Mouse (Mus musculus) heart, embryonic 12.5 days (tissue): ENCODE data around the gene Abca14. TPM values are rescaled to one million over a fixed set of nuclear protein-coding genes. Genes with fewer than 3 reads are reported as not detected.
"Not testable (repeated sequence)": the region's sequence is repeated elsewhere in the genome, so short reads cannot be mapped to it uniquely, and the experiment has no call there.

Experiments used
- ATAC-seq: fragments of 200-750 bp; cut with Nextera tagmentation; 2 replicates; pipeline ENCODE4 v1.8.0; 2017; ENCODE audit warnings: moderate TSS enrichment, moderate library complexity; ENCODE audit not compliant: insufficient number of reproducible peaks, low FRiP score
- H3K27ac ChIP-seq: fragments of 300-500 bp; sonication (generic); 2 replicates; pipeline ENCODE4 v1.5.1; 2016; ENCODE audit warnings: mild to moderate bottlenecking, moderate library complexity; ENCODE audit not compliant: poor library complexity, severe bottlenecking
- H3K27me3 ChIP-seq: fragments of 300-500 bp; sonication (generic); replicated peaks from 2 replicates; pipeline ENCODE4 v1.6.1; 2016; ENCODE audit warnings: mild to moderate bottlenecking, moderate library complexity
- H3K36me3 ChIP-seq: fragments of 300-500 bp; sonication (generic); 2 replicates; pipeline ENCODE4 v1.6.1; 2016; ENCODE audit warnings: mild to moderate bottlenecking, moderate library complexity
- H3K4me1 ChIP-seq: fragments of 300-500 bp; sonication (generic); replicated peaks from 2 replicates; pipeline ENCODE4 v1.6.1; 2016; ENCODE audit warnings: mild to moderate bottlenecking
- H3K4me2 ChIP-seq: fragments of 300-500 bp; sonication (generic); 2 replicates; pipeline ENCODE4 v1.6.1; 2016; ENCODE audit warnings: mild to moderate bottlenecking, moderate library complexity
- H3K4me3 ChIP-seq: fragments of 300-500 bp; sonication (generic); 2 replicates; pipeline ENCODE4 v1.5.1; 2016; ENCODE audit warnings: mild to moderate bottlenecking
- H3K9ac ChIP-seq: fragments of 300-500 bp; sonication (generic); 2 replicates; pipeline ENCODE4 v1.6.1; 2016; ENCODE audit warnings: mild to moderate bottlenecking, moderate library complexity
- H3K9me3 ChIP-seq: fragments of 300-500 bp; sonication (generic); replicated peaks from 2 replicates; pipeline ENCODE4 v1.6.1; 2016; ENCODE audit warnings: mild to moderate bottlenecking, moderate library complexity
- WGBS: fragments of 180-500 bp; shearing (Covaris S2); methylation state at CpG from one replicate; pipeline ENCODE4 v1.1.7; 2016; 5-methylcytosine and 5-hydroxymethylcytosine counted together
- polyA plus RNA-seq: library from polyadenylated mRNA; unstranded; fragments of >200 nt; fragmentation: Nextera tagmentation; extraction: Ambion mirVana; gene quantifications from 2 replicates; pipeline ENCODE4 v1.2.1, GENCODE M21; 2016

The Abca14 gene
- polyA plus RNA-seq, 1 experiment from 2014 or later, result not detected

DNA sequence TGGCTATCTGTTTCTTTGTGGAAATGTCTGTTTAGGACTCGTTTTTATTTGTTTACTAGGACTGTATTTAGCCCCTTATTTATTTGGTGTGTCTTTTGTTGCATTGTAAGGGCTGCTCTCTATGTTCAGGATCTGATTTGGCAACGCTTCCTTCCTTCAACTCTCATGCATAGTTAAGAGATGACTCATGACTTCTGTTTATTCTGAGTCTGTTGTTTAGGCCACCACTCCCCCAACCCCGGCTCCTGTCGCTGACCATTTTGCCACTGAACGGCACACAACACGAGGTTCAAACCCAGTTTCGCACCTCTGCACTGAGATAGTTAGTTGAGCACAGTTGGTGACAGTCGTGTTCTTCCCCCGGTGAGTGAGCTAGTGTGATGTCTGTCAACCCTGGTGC lies 2.2 kb downstream of the Abca14 start:
- Histone ChIP-seq H3K4me2 (no peak overlapping the region), H3K36me3 (no peaks in the 10 kb centered on the region), H3K4me3 (no peak overlapping the region), H3K4me1 (peaks cover 9% of the 10 kb centered on the region; the same call in 1 of the 2 replicates), H3K9ac (no peak overlapping the region), H3K9me3 (no peaks in the 10 kb centered on the region; the same call in 1 of the 2 replicates), H3K27me3 (peaks cover 21% of the 10 kb centered on the region), H3K27ac (no peak overlapping the region)
- 29% methylated on average over 9 of the region's 9 CpGs for WGBS
- ATAC-seq, result no peak

GRCm38 (mm10) chr7:120228541-120228940 lies 24.8 kb downstream of the Abca14 start:
- no peak for ATAC-seq

GRCm38 (mm10) chr7:120241092-120241491 lies 37.3 kb downstream of the Abca14 start:
- no peak for ATAC-seq
- Histone ChIP-seq H3K4me1 (no peaks in the 10 kb centered on the region), H3K4me3 (no peak overlapping the region), H3K9me3 (no peaks in the 10 kb centered on the region), H3K9ac (no peak overlapping the region), H3K4me2 (no peak overlapping the region), H3K36me3 (no peaks in the 10 kb centered on the region), H3K27me3 (no peaks in the 10 kb centered on the region), H3K27ac (no peak overlapping the region)

More at GRCm38 (mm10) chr7:120228541-120228940, 24.8 kb downstream of the Abca14 start:
- Histone ChIP-seq H3K36me3 (no peaks in the 10 kb centered on the region), H3K9me3 (no peaks in the 10 kb centered on the region), H3K27me3 (no peaks in the 10 kb centered on the region), H3K4me3 (no peak overlapping the region), H3K4me1 (no peaks in the 10 kb centered on the region), H3K4me2 (no peak overlapping the region), H3K27ac (no peak overlapping the region), H3K9ac (no peak overlapping the region)

- ATAC-seq, result no peak
- Histone ChIP-seq H3K27ac (no peak overlapping the region), H3K4me3 (no peak overlapping the region), H3K4me1 (no peaks in the 10 kb centered on the region), H3K36me3 (no peaks in the 10 kb centered on the region), H3K9me3 (no peaks in the 10 kb centered on the region), H3K9ac (no peak overlapping the region), H3K4me2 (no peak overlapping the region), H3K27me3 (no peaks in the 10 kb centered on the region)
- 66% methylated on average over 7 of the region's 7 CpGs for WGBS
These were observed 67.6 kb downstream of the Abca14 start for GRCm38 (mm10) chr7:120271135-120271991.

DNA sequence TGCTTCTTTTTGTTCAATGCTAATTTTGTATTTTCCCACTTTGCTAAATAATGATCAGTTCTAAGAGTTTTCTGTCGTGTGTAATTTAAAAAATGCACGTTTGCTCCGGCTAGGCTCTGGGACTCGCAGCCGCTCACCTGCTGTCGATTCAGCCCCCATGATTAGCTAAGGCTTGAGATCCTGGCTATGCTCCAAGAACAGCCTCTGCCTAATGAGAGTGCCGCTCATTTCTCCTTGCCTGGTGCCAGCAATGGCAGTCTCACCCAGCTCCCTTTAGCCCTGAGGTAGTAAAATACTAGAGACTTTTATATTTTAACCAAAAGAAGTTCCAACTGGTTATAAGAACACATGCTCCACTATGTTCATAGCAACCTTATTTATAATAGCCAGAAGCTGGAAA lies 68.3 kb downstream of the Abca14 start:
- H3K4me2 ChIP-seq, result no peak overlapping the region
- no peaks in the 10 kb centered on the region for H3K27me3 ChIP-seq
- no peak for ATAC-seq
- no peak overlapping the region for H3K27ac ChIP-seq
- H3K4me3 ChIP-seq, result no peak overlapping the region
- no peak overlapping the region for H3K9ac ChIP-seq
- no peaks in the 10 kb centered on the region for H3K36me3 ChIP-seq
- H3K9me3 ChIP-seq, result no peaks in the 10 kb centered on the region
- no peaks in the 10 kb centered on the region for H3K4me1 ChIP-seq
- 66% methylated on average over 7 of the region's 7 CpGs for WGBS

DNA sequence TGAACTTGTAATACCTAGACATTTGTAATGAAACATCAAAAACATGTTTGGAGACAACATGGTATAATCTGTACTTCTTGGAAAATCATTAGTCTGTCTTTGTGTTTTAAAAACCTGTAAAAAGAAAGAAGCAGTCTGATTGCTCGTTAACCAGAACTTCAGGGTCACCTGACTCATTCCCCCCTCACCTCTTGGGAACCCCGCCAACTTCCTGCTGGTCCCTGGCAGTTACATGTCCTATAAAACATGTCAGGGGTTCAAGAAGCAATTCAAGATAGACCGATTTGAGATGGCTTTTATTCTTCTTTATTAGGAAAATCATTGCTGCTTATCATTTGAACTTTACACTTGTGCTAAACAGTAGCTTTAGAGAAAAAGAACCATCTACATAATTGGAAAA lies 81.5 kb downstream of the Abca14 start:
- no peak overlapping the region for H3K4me3 ChIP-seq
- H3K4me1 ChIP-seq, result no peaks in the 10 kb centered on the region
- no peaks in the 10 kb centered on the region for H3K9me3 ChIP-seq
- no peaks in the 10 kb centered on the region for H3K27me3 ChIP-seq
- 65% methylated on average over 3 of the region's 3 CpGs for WGBS
- H3K4me2 ChIP-seq, result no peak overlapping the region
- H3K9ac ChIP-seq, result no peak overlapping the region
- H3K27ac ChIP-seq, result no peak overlapping the region
- H3K36me3 ChIP-seq, result no peaks in the 10 kb centered on the region
- ATAC-seq, result no peak

DNA sequence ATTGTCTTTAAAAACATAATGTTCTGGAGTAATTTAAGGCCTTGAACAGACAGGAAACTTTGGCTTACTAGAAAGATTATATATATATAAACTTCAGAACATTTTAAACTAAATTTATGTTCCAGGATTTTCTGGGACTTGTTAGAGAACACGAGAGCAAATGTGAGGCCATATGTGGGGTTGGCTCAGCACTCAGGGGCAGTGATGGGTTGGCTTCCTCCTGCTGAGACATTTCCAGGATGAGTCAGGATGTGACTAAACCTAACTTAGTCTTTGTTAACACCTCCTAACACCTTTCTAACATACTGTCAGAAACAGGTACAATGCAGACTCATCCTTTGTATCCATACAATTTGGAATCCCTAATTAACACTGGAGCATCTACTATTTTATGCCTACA lies 112.3 kb downstream of the Abca14 start:
- Histone ChIP-seq H3K9ac (no peak overlapping the region), H3K36me3 (no peaks in the 10 kb centered on the region), H3K27me3 (no peaks in the 10 kb centered on the region), H3K27ac (no peak overlapping the region), H3K4me1 (no peaks in the 10 kb centered on the region), H3K4me2 (no peak overlapping the region), H3K4me3 (no peak overlapping the region), H3K9me3 (no peaks in the 10 kb centered on the region)
- 61% methylated on average over 1 of the region's 1 CpGs for WGBS
- ATAC-seq, result no peak

DNA sequence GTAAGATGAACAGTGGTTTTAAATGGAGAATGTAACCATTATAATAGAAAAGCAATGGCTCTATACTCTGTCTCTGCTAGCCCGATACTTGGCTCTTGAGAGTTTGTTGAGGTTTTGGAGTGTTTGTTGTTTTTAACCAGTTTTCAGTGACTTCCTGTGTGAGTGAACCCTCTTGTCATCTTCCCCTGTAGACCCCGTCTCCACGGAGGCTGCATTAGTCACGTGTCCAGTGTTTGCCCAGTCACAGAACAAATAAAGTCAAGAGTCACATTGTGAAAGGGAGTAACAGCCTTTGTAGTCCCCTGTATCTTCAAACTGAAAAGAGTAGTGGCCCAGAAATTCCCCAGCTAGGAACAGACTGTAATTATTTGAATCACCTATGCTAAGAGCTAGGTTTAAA lies 119.2 kb downstream of the Abca14 start:
- Histone ChIP-seq H3K4me2 (no peak overlapping the region), H3K36me3 (no peaks in the 10 kb centered on the region), H3K27me3 (peaks cover 1% of the 10 kb centered on the region; the same call in 1 of the 2 replicates), H3K4me1 (no peaks in the 10 kb centered on the region), H3K4me3 (no peak overlapping the region), H3K9me3 (no peaks in the 10 kb centered on the region), H3K27ac (no peak overlapping the region), H3K9ac (no peak overlapping the region)
- no peak for ATAC-seq
- 44% methylated on average over 4 of the region's 4 CpGs for WGBS

DNA sequence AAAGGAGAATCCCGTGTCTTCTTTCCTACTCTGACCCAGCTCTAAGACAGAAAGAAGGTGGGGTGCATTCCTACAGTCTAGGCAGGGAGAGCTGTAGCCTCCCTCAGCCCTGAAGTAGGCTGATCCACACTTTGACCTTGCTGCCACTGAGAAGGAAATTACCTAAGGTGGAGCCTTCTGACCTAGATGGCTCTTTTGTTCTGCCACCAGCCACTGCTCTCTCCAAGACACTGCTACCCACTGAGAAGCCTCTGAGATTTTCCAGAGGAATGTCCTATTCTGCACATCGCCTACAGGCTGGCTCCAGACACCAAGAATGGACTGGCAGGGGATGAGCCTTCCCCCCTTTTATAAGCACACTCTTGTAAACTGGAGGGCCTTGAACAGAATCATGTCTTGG lies 122.2 kb downstream of the Abca14 start:
- not testable (repeated sequence) for H3K4me3 ChIP-seq, ATAC-seq
- WGBS, result 74% methylated on average over 2 of the region's 2 CpGs

GRCm38 (mm10) chr7:120327220-120328073 lies 123.7 kb downstream of the Abca14 start:
- Histone ChIP-seq H3K9ac (no peak overlapping the region), H3K4me1 (no peaks in the 10 kb centered on the region), H3K4me2 (peak overlapping the region; percentile 66), H3K4me3 (peak overlapping the region; percentile 35), H3K27ac (no peak overlapping the region), H3K9me3 (no peaks in the 10 kb centered on the region), H3K36me3 (no peaks in the 10 kb centered on the region), H3K27me3 (peaks cover 11% of the 10 kb centered on the region; the same call in 1 of the 2 replicates)
- WGBS, result 18% methylated on average over 22 of the region's 22 CpGs
- peak; percentile 63 for ATAC-seq

More for the DNA sequence above, 122.2 kb downstream of the Abca14 start:
- H3K27ac ChIP-seq, H3K4me2 ChIP-seq, H3K36me3 ChIP-seq, H3K9ac ChIP-seq, H3K9me3 ChIP-seq, H3K4me1 ChIP-seq: not testable (repeated sequence)
- peaks cover 11% of the 10 kb centered on the region; the same call in 1 of the 2 replicates for H3K27me3 ChIP-seq

DNA sequence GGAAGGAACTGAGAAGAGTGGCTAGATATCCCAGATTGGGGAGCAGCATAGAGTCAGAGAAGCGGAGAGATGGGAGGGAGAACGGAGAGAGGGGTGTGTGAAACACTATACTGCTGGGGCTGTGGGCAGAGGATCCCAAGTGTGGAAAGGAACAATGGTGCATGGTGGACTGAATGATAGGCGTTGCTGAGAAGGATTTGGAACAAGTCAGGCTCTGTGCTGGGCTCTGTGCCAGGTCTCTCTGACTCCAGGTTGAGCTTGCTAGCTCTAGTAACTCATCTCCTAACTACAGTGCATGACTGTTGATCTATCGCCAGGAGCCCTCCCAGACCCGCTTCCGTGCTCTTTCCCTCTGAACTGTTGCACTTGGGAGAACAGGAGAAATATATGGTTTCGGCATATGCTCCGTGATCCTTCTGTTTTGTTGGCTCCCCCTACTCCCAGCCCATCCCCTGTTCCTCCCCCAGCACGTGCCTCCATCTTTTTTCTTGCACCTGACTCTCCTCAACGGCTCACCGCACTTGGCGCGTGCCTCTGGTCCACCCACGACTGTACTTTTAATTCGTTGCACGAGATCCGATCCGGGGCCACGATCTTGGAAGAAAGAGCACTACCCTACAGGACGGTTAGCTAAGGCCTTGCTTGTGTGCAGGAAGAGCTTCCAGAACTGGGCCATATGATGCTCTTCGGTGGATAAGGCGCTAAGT lies 124.5 kb downstream of the Abca14 start, which contains the start of gene Abca15:
Abca15 (plus strand) TSS at position 584 of the 707 bp plus-strand sequence.
- Histone ChIP-seq H3K36me3 (no peaks in the 10 kb centered on the region), H3K9ac (no peak within 1 kb of the TSS), H3K4me2 (peak within 1 kb of the TSS; percentile 66), H3K9me3 (no peaks in the 10 kb centered on the region), H3K4me3 (no peak within 1 kb of the TSS), H3K27me3 (peaks cover 11% of the 10 kb centered on the region; the same call in 1 of the 2 replicates), H3K27ac (no peak within 1 kb of the TSS), H3K4me1 (no peaks in the 10 kb centered on the region)
- 77% methylated on average over 22 of the region's 22 CpGs for WGBS
- no peak; the same call in 1 of the 2 replicates for ATAC-seq
